Mouse (Mus musculus) kidney, adult 2 months (tissue): ENCODE measurements around the gene Dnttip1. TPM values are rescaled to one million over a fixed set of nuclear protein-coding genes. Genes with fewer than 3 reads are reported as not detected.

ENCODE experiments used
- DNase-seq: peaks from one replicate; pipeline ENCODE4 v3.0.0; 2021
- H3K27ac ChIP-seq: fragments of 200-500 bp; 2 replicates; pipeline ENCODE4 v1.5.1; 2012; ENCODE audit warnings: low read depth, low read length, control low read depth, inconsistent platforms; ENCODE audit not compliant: insufficient read depth
- H3K27me3 ChIP-seq: fragments of 200-500 bp; replicated peaks from 2 replicates; pipeline ENCODE4 v1.6.1; 2012; ENCODE audit warnings: mild to moderate bottlenecking, moderate library complexity, low read length, inconsistent platforms; ENCODE audit not compliant: control insufficient read depth, insufficient read depth
- H3K36me3 ChIP-seq: fragments of 200-500 bp; 2 replicates; pipeline ENCODE4 v1.6.1; 2012; ENCODE audit warnings: mild to moderate bottlenecking, moderate library complexity, low read length, inconsistent platforms; ENCODE audit not compliant: control insufficient read depth, insufficient read depth
- H3K4me1 ChIP-seq: fragments of 200-500 bp; 2 replicates; pipeline ENCODE4 v1.6.1; 2011; ENCODE audit warnings: low read length; ENCODE audit not compliant: control insufficient read depth, insufficient read depth
- H3K4me3 ChIP-seq: fragments of 200-500 bp; 2 replicates; pipeline ENCODE4 v1.5.1; 2011; ENCODE audit warnings: mild to moderate bottlenecking, low read depth, low read length, control low read depth; ENCODE audit not compliant: insufficient read depth
- CTCF ChIP-seq: fragments of 200-500 bp; conservative IDR thresholded peaks from 2 replicates; pipeline ENCODE4 v1.5.1; 2011; ENCODE audit warnings: low read depth, mild to moderate bottlenecking, control low read depth, low read length, moderate library complexity, mixed read lengths; ENCODE audit not compliant: insufficient read depth, insufficient read length
- POLR2A ChIP-seq: fragments of 200-500 bp; IDR thresholded peaks from one replicate; pipeline ENCODE4 v1.6.1; 2011; ENCODE audit warnings: low read depth, low read length, control low read depth
- WGBS: fragments of 180-500 bp; shearing (Covaris S2); methylation state at CpG from one replicate; pipeline ENCODE4 v1.1.7; 2018; 5-methylcytosine and 5-hydroxymethylcytosine counted together
- polyA plus RNA-seq: library from polyadenylated mRNA; depleted of rRNA; stranded (reverse); fragments of >200 nt; gene quantifications from 2 replicates; pipeline ENCODE4 v1.2.3, GENCODE M21; 2012

The Dnttip1 gene
- polyA plus RNA-seq, 1 experiment = 32.6 TPM

DNA sequence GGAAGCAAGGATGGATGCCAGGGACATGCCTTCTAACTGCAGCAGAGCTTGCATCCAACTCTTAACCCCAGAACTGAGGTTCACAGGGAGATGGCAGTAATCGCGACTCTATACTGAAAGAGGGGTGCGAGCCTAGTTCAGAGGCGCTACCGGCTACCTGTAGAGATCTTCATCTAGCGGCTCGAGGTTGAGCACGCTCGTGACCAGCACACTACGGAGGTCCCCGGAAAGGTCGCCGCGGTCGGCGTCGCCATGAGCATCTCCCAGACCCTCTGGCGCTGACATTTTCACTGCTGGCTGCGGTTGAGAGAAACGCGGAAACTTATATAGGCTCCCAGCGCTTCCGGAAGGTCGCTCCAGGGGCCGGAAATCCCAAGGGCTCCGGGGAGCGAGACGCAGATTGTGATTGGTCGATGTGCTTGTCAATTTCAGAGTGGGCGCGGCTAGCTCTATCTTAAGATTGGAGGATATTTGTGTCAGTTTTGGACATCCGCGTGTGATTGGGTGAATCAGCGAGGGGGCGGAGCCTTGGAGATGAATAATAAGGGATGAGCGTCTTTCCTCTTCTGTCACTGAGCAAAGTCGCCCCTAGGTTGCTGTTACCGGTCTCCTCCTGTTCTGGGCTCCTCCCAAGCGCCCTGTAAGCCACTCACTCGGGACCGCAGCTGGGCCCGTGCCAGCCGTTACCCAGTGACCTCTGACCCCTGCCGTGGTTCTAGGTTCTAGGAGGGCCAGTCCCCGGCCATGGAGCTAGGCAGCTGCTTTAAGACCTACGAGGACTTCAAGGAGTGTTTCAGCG is 58.9 kb downstream of the Dnttip1 start, which contains the start of the genes Acot8 and Zswim3:
Gene Acot8 (minus strand): TSS at position 350 of the 799 bp plus-strand sequence.
Gene Zswim3 (plus strand): TSS at position 566 of the 799 bp plus-strand sequence.
- under 1% methylated on average over 47 of the region's 47 CpGs for WGBS
- DNase-seq = peak; percentile 100
- H3K4me3 ChIP-seq = peak within 1 kb of the TSS; percentile 100
- no peaks in the 10 kb centered on the region; the same call in 1 of the 2 replicates for H3K36me3 ChIP-seq
- peaks cover 19% of the 10 kb centered on the region for H3K4me1 ChIP-seq
- H3K27me3 ChIP-seq = no peaks in the 10 kb centered on the region
- TF ChIP-seq POLR2A (peak; percentile 88), CTCF (no peak)
- H3K27ac ChIP-seq = peak within 1 kb of the TSS; percentile 82

DNA sequence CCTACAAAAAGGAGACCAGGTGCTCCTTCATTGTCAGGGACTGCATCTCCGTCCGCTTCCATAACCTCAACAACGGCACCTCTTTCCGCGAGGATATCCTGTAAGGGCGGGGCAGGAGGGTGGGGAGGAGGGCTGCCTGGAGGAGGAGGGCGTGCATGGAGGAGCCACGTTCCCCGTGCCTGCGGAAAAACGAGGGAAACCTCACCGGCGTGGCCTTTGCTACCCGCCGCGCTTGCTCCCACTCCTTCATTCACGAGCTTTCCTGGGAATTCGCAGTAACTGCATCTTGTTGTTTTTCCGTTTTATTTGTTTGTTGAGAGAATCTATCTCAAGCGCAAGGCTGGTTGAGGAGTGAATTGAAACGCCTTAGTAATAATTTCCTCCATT is 59.5 kb downstream of the Dnttip1 start:
- H3K4me3 ChIP-seq = peak overlapping the region; percentile 53
- no peak for DNase-seq
- H3K36me3 ChIP-seq = no peaks in the 10 kb centered on the region; the same call in 1 of the 2 replicates
- TF ChIP-seq CTCF (no peak), POLR2A (no peak)
- no peaks in the 10 kb centered on the region for H3K27me3 ChIP-seq
- peaks cover 17% of the 10 kb centered on the region for H3K4me1 ChIP-seq
- H3K27ac ChIP-seq = peak overlapping the region; percentile 61
- WGBS = 1% methylated on average over 20 of the region's 21 CpGs

DNA sequence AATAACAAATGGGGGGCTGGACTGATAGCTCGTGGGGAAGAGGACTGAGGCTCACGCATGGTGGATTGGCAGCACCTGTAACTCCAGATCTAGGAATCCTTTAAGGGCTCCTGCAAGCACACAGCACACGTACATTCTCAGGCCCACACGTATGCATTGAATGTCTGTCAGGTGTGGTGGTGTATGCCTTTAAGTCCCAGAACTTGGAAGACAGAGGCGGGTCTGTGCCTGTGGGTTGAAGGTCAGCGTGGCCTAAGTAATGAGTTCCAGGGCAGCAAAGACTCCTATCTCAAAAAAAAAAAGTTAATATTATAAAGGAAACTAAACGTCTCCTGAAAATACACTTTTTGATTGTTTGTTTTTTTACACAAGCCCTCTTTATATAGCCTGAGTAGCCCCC is 60.8 kb downstream of the Dnttip1 start:
- Histone ChIP-seq H3K27me3 (no peaks in the 10 kb centered on the region), H3K4me3 (no peak overlapping the region), H3K27ac (no peak overlapping the region), H3K4me1 (peaks cover 15% of the 10 kb centered on the region), H3K36me3 (no peaks in the 10 kb centered on the region)
- TF ChIP-seq POLR2A (no peak), CTCF (no peak)
- WGBS = 61% methylated on average over 7 of the region's 7 CpGs
- DNase-seq = peak; percentile 51

DNA sequence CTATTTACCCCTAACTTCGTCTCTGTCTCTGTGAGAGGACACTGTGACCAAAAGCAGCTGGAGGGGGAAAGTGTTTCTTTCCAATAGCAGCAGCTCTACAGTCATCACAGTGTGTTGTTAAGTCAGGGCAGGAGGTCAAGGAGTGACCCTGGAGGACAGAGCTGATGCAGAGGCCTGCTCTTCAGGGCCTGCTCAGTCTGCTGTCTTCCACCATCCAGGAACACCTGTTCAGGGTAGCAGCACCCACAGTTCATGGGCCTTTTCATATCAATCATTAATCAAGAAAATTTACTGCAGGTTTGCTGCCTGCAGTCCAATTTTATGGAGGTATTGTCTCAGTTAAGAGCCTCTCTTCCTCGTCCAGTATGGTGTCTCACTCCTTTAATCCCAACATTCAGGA is 67.8 kb downstream of the Dnttip1 start:
- Histone ChIP-seq H3K27ac (no peak overlapping the region), H3K27me3 (no peaks in the 10 kb centered on the region), H3K36me3 (no peaks in the 10 kb centered on the region), H3K4me1 (no peaks in the 10 kb centered on the region), H3K4me3 (no peak overlapping the region)
- WGBS = 36% methylated on average over 2 of the region's 2 CpGs
- TF ChIP-seq POLR2A = no peak
- no peak for TF ChIP-seq CTCF
- DNase-seq = peak; percentile 38

DNA sequence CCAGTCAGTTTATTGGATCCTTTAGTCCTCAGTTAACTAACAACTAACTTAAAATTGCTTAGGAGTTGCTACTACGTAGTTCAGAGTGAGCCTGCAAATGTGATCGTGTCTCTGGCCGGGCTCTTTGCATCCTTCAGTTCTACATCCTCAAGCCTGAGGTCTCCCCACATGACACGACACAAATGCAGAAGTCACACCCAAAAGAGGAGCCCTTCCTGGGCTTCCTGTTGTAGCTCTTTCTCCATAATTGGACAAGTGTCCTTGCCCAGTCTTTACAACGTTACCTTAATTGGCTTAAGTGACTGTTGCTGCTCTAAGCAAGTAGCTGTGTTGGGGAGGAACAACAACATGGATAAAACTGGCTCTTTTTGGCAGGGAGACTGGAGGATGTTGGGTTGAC is 69.6 kb downstream of the Dnttip1 start:
- WGBS = 87% methylated on average over 5 of the region's 5 CpGs
- no peaks in the 10 kb centered on the region for H3K36me3 ChIP-seq
- no peak for TF ChIP-seq POLR2A
- TF ChIP-seq CTCF = no peak
- no peak overlapping the region for H3K4me3 ChIP-seq
- DNase-seq = no peak
- H3K4me1 ChIP-seq = no peaks in the 10 kb centered on the region
- no peaks in the 10 kb centered on the region for H3K27me3 ChIP-seq
- no peak overlapping the region for H3K27ac ChIP-seq

DNA sequence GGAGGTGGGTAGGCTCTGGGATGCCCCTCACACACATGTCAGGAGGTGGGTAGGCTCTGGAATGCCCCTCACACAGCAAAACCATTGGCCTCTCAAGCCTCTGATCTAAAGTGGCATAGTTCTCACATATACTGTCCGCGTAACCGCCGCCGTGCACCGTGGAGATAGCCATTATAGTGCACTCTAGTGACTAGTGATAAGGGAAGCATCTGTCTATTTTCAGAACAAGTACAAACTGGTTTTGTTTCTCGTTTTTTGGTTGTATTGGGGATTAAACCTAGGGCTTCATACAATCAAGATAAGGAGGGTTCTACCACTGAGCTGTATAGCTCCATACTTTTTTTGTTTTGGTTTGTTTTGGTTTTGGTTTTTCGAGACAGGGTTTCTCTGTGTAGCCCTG is 70.0 kb downstream of the Dnttip1 start:
- Histone ChIP-seq H3K4me3 (no peak overlapping the region), H3K36me3 (no peaks in the 10 kb centered on the region), H3K27me3 (no peaks in the 10 kb centered on the region), H3K27ac (no peak overlapping the region), H3K4me1 (no peaks in the 10 kb centered on the region)
- no peak for TF ChIP-seq CTCF
- no peak for DNase-seq
- WGBS = 93% methylated on average over 8 of the region's 8 CpGs

DNA sequence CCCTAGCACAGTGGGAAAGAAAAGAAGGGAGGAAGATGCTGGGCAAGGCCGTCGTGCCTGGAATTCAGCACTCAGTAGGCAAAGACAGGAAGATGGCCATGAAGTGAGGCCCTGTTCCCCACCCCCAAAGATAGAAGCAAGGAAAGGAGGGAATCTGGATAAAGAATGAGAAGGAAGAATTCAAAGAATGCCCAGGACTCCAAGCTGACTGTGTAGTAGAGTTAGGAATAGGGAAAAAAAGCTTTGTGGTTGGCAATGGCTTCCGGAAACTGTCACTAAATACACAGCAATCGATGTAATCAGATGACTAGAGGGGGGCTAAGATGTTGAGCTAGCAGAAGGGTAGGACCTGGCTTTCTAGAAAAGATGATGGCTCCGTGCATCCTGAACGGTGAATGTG is 71.4 kb downstream of the Dnttip1 start:
- 85% methylated on average over 6 of the region's 6 CpGs for WGBS
- H3K4me1 ChIP-seq = no peaks in the 10 kb centered on the region
- TF ChIP-seq CTCF (no peak), POLR2A (no peak)
- no peak overlapping the region for H3K4me3 ChIP-seq
- H3K36me3 ChIP-seq = no peaks in the 10 kb centered on the region
- no peaks in the 10 kb centered on the region for H3K27me3 ChIP-seq
- H3K27ac ChIP-seq = no peak overlapping the region
- DNase-seq = no peak
